Mouse (Mus musculus) small intestine, adult 2 months (tissue): Measurements from ENCODE around the gene Pou3f4.

Source experiments
- CTCF ChIP-seq: fragments of 200-500 bp; IDR thresholded peaks from 2 replicates; pipeline ENCODE4 v1.5.1; 2012; ENCODE audit warnings: low read depth, mild to moderate bottlenecking, control low read depth, inconsistent platforms, low read length, moderate library complexity, mixed read lengths; ENCODE audit not compliant: insufficient replicate concordance, insufficient read length; ENCODE audit errors: extremely low read depth
- POLR2A ChIP-seq: fragments of 200-500 bp; IDR thresholded peaks from 2 replicates; pipeline ENCODE4 v1.6.1; 2012; ENCODE audit warnings: low read depth, mild to moderate bottlenecking, control low read depth, inconsistent platforms, low read length, moderate library complexity

DNA sequence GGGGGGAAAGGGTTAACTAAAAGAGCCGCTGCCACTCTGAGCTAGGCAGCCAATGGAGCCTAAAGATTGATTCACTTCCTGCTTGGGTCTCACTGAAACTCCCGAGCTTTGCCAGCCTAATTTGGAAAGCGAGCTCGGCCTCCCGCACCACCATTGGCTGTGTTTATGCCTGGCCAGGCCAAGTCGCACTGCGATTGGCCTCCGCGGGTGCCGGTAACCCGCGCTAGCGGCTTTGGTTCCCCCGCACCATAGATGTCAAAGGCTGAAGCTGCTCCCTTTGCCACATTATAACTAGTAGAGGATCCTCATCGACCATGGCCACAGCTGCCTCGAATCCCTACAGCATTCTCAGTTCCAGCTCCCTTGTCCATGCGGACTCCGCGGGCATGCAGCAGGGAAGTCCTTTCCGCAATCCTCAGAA, at the start of gene Pou3f4:
- no peak for TF ChIP-seq POLR2A
- TF ChIP-seq CTCF = no peak
